ENCODE assay signal across 28 mouse cellular contexts in genomic region chr17:40903345-40903744, GRCm38 (mm10). TPM values are rescaled to one million over a fixed set of nuclear protein-coding genes. Genes with fewer than 3 reads are reported as not detected.
DNase-seq lines count a peak whose midpoint lies in the region; ATAC-seq and TF ChIP-seq lines count a peak whose summit lies in the region.
"Had no signal": no experiment of that assay in that cellular context is flagged by ENCODE, and none has a peak within 500 bp of the region (broad histone marks: within the 10 kb centered on the region; RNA-seq: fewer than 3 reads in every experiment).

No protein-coding gene starts in this region.

- no peaks in the 10 kb centered on the region for H3K27me3 ChIP-seq in liver, embryonic 11.5 days (replicated peaks; ENCODE audit: control insufficient read depth, insufficient read depth, low read length)
- no peaks in the 10 kb centered on the region for H3K27me3 ChIP-seq in liver, postnatal 0 days (ENCODE audit: insufficient read depth, low read length)
- H3K27me3 ChIP-seq in liver, embryonic 13.5 days, result no peaks in the 10 kb centered on the region
- H3K27me3 ChIP-seq: embryonic facial prominence, embryonic 13.5 days; forebrain, embryonic 13.5 days; heart, embryonic 12.5 days; heart, embryonic 15.5 days; hindbrain, embryonic 13.5 days had no signal

- no peak for TF ChIP-seq EP300 in liver, postnatal 0 days (IDR thresholded peaks at IDR 0.05; ENCODE audit: low read depth)

- H3K4me2 ChIP-seq in liver, embryonic 11.5 days, result no peak overlapping the region
- H3K4me2 ChIP-seq in liver, postnatal 0 days (ENCODE audit: low read depth, low read length), result no peak overlapping the region
- H3K4me2 ChIP-seq in liver, embryonic 13.5 days, result no peak overlapping the region
- H3K4me2 ChIP-seq: embryonic facial prominence, embryonic 13.5 days; forebrain, embryonic 13.5 days; heart, embryonic 15.5 days had no signal

- no peak overlapping the region for H3K27ac ChIP-seq in liver, embryonic 11.5 days (ENCODE audit: low read depth, low read length)
- no peak overlapping the region for H3K27ac ChIP-seq in liver, postnatal 0 days (ENCODE audit: low read depth)
- no peak overlapping the region for H3K27ac ChIP-seq in liver, embryonic 13.5 days
- H3K27ac ChIP-seq: embryonic facial prominence, embryonic 10.5 days; embryonic facial prominence, embryonic 13.5 days; forebrain, embryonic 10.5 days; forebrain, embryonic 13.5 days; gastrocnemius, adult 2 months; heart, embryonic 15.5 days; hindbrain, embryonic 10.5 days; hindbrain, embryonic 13.5 days had no signal

- TF ChIP-seq CTCF in liver, postnatal 0 days (IDR thresholded peaks at IDR 0.05; ENCODE audit: low read depth), result no peak

- DNase-seq in liver, embryonic 11.5 days (ENCODE audit: low spot score), result no peak
- no peak for DNase-seq in liver, postnatal 0 days
- no peak for DNase-seq in liver, embryonic 13.5 days
- no peak for DNase-seq in layer of hippocampus, postnatal 10 days (ENCODE audit: low spot score in 2 of 2)
- DNase-seq: adrenal gland, postnatal 10 days; adrenal gland, postnatal 36 days; forebrain, postnatal 0 days; gastrocnemius, adult 2 months; gastrocnemius, postnatal 14 days; heart, postnatal 36 days had no signal

- WGBS in liver, embryonic 11.5 days, result 30% methylated on average over 4 of the region's 4 CpGs
- WGBS in liver, postnatal 0 days (ENCODE audit: insufficient replicate concordance), result 37% methylated on average over 4 of the region's 4 CpGs
- WGBS in liver, embryonic 13.5 days (ENCODE audit: insufficient replicate concordance), result 14% methylated on average over 4 of the region's 4 CpGs

- no peaks in the 10 kb centered on the region for H3K9me3 ChIP-seq in liver, embryonic 11.5 days (ENCODE audit: control insufficient read depth, low read length)
- H3K9me3 ChIP-seq in liver, postnatal 0 days (ENCODE audit: low read length), result no peaks in the 10 kb centered on the region
- H3K9me3 ChIP-seq in liver, embryonic 13.5 days (replicated peaks), result no peaks in the 10 kb centered on the region
- H3K9me3 ChIP-seq: embryonic facial prominence, embryonic 10.5 days; embryonic facial prominence, embryonic 13.5 days; forebrain, embryonic 10.5 days; forebrain, embryonic 13.5 days; heart, embryonic 12.5 days; heart, embryonic 15.5 days; hindbrain, embryonic 10.5 days; hindbrain, embryonic 13.5 days had no signal

- ATAC-seq in liver, embryonic 11.5 days (replicated peaks; ENCODE audit: low FRiP score), result peak; percentile 39; the same call in 1 of the 2 replicates
- no peak for ATAC-seq in liver, postnatal 0 days
- peak; percentile 46; the same call in 1 of the 2 replicates for ATAC-seq in liver, embryonic 13.5 days (ENCODE audit: low read depth)
- ATAC-seq in megakaryocyte progenitor cell, adult 5-6 weeks (replicated peaks; ENCODE audit: poor library complexity), result peak; percentile 70
- ATAC-seq in erythroblast, adult 5-6 weeks (replicated peaks; ENCODE audit: low FRiP score, poor library complexity, severe bottlenecking), result no peak
- ATAC-seq: forebrain, postnatal 0 days; Patski had no signal

- no peaks in the 10 kb centered on the region for H3K36me3 ChIP-seq in liver, embryonic 11.5 days (ENCODE audit: control insufficient read depth, insufficient read depth, low read length)
- no peaks in the 10 kb centered on the region for H3K36me3 ChIP-seq in liver, postnatal 0 days (replicated peaks; ENCODE audit: insufficient read depth, low read length)
- no peaks in the 10 kb centered on the region for H3K36me3 ChIP-seq in liver, embryonic 13.5 days
- H3K36me3 ChIP-seq: embryonic facial prominence, embryonic 10.5 days; embryonic facial prominence, embryonic 13.5 days; forebrain, embryonic 10.5 days; heart, embryonic 12.5 days; heart, embryonic 15.5 days; hindbrain, embryonic 10.5 days; hindbrain, embryonic 13.5 days had no signal

- no peak overlapping the region for H3K4me3 ChIP-seq in liver, embryonic 11.5 days (ENCODE audit: low read depth, low read length)
- H3K4me3 ChIP-seq in liver, postnatal 0 days (ENCODE audit: low read depth, low read length), result no peak overlapping the region
- no peak overlapping the region for H3K4me3 ChIP-seq in liver, embryonic 13.5 days (replicated peaks)
- H3K4me3 ChIP-seq: embryonic facial prominence, embryonic 13.5 days; forebrain, embryonic 13.5 days; gastrocnemius, adult 2 months; heart, embryonic 12.5 days; heart, embryonic 15.5 days; hindbrain, embryonic 10.5 days; hindbrain, embryonic 13.5 days had no signal

- H3K9ac ChIP-seq in liver, embryonic 11.5 days (ENCODE audit: low read depth, low read length), result no peak overlapping the region
- no peak overlapping the region for H3K9ac ChIP-seq in liver, postnatal 0 days (replicated peaks)
- no peak overlapping the region for H3K9ac ChIP-seq in liver, embryonic 13.5 days
- H3K9ac ChIP-seq: embryonic facial prominence, embryonic 13.5 days; forebrain, embryonic 13.5 days; forebrain, postnatal 0 days; heart, embryonic 12.5 days; heart, embryonic 15.5 days; hindbrain, embryonic 13.5 days had no signal

- H3K4me1 ChIP-seq in liver, embryonic 11.5 days (replicated peaks; ENCODE audit: control insufficient read depth, insufficient read depth, low read length), result peaks cover 12% of the 10 kb centered on the region
- 0 out of 2 replicates have a peak, but pooled peaks cover 3% of the 10 kb centered on the region for H3K4me1 ChIP-seq in liver, postnatal 0 days (ENCODE audit: insufficient read depth)
- H3K4me1 ChIP-seq in liver, embryonic 13.5 days (replicated peaks), result peaks cover 22% of the 10 kb centered on the region
- H3K4me1 ChIP-seq: forebrain, embryonic 13.5 days had no signal

RNA-seq across cellular contexts. Expression of gene Glyatl3, which starts 10.8 kb away (rescaled TPM):
- polyA plus RNA-seq in liver, embryonic 11.5 days (2014; fragmentation: Nextera tagmentation; extraction: Ambion mirVana), result not detected in 2 replicates
- polyA plus RNA-seq in liver, postnatal 0 days (2015; fragmentation: Nextera tagmentation; extraction: Ambion mirVana), result not detected in 2 replicates
- polyA plus RNA-seq in liver, embryonic 13.5 days (2015; fragmentation: Nextera tagmentation; extraction: Ambion mirVana), result not detected in 2 replicates
- not detected in 2 replicates for total RNA-seq in megakaryocyte progenitor cell, adult 5-6 weeks (2015)
- not detected in 2 replicates for total RNA-seq in megakaryocyte progenitor cell, adult 5-6 weeks (2017)
- total RNA-seq in erythroblast, adult 5-6 weeks (2015; ENCODE audit: low replicate concordance), result 5.4 TPM in 1 of 2 replicates, not detected in the other
- total RNA-seq in erythroblast, adult 5-6 weeks (2017; ENCODE audit: low replicate concordance), result not detected in 2 replicates
- not detected for total RNA-seq in layer of hippocampus, postnatal 10 days (2021)
- total RNA-seq: adrenal gland, adult 18-20 months; adrenal gland, postnatal 10 days; adrenal gland, postnatal 36 days; ES-E14; forebrain, postnatal 0 days; gastrocnemius, adult 2 months; gastrocnemius, postnatal 14 days; gastrocnemius, postnatal 4 days; heart, adult 8-10 months; heart, postnatal 10 days; heart, postnatal 36 days had no signal
- polyA plus RNA-seq: forebrain, embryonic 13.5 days; forebrain, postnatal 0 days; frontal cortex, adult 2 months; heart, embryonic 12.5 days; heart, embryonic 15.5 days; hindbrain, embryonic 10.5 days; hindbrain, embryonic 13.5 days; hindbrain, embryonic 16.5 days; Patski had no signal

RNA-seq across cellular contexts. Expression of gene 9130008F23Rik, which starts 23.0 kb away (rescaled TPM):
- polyA plus RNA-seq in liver, embryonic 11.5 days (2014; fragmentation: Nextera tagmentation; extraction: Ambion mirVana), result 0.88 and 1.3 TPM in 2 replicates
- 0.09 and 0.22 TPM in 2 replicates for polyA plus RNA-seq in liver, postnatal 0 days (2015; fragmentation: Nextera tagmentation; extraction: Ambion mirVana)
- 0.42 and 0.78 TPM in 2 replicates for polyA plus RNA-seq in liver, embryonic 13.5 days (2015; fragmentation: Nextera tagmentation; extraction: Ambion mirVana)
- total RNA-seq in megakaryocyte progenitor cell, adult 5-6 weeks (2015), result 0.94 and 1.2 TPM in 2 replicates
- 3.2 and 6.0 TPM in 2 replicates for total RNA-seq in megakaryocyte progenitor cell, adult 5-6 weeks (2017)
- total RNA-seq in erythroblast, adult 5-6 weeks (2015; ENCODE audit: low replicate concordance), result 0.84 and 2.3 TPM in 2 replicates
- not detected in 2 replicates for total RNA-seq in erythroblast, adult 5-6 weeks (2017; ENCODE audit: low replicate concordance)
- total RNA-seq in layer of hippocampus, postnatal 10 days (2021), result under 1 TPM; 0.53 to 0.69 TPM

RNA-seq across cellular contexts. Expression of gene Mut, which starts 31.1 kb away (rescaled TPM):
- polyA plus RNA-seq in liver, embryonic 11.5 days (2014; fragmentation: Nextera tagmentation; extraction: Ambion mirVana), result 42.8 and 43.4 TPM in 2 replicates
- 49.7 and 52.0 TPM in 2 replicates for polyA plus RNA-seq in liver, postnatal 0 days (2015; fragmentation: Nextera tagmentation; extraction: Ambion mirVana)
- 26.8 and 33.5 TPM in 2 replicates for polyA plus RNA-seq in liver, embryonic 13.5 days (2015; fragmentation: Nextera tagmentation; extraction: Ambion mirVana)
- 20.8 and 22.2 TPM in 2 replicates for total RNA-seq in megakaryocyte progenitor cell, adult 5-6 weeks (2015)
- 26.7 and 33.2 TPM in 2 replicates for total RNA-seq in megakaryocyte progenitor cell, adult 5-6 weeks (2017)
- 9.0 and 10.0 TPM in 2 replicates for total RNA-seq in erythroblast, adult 5-6 weeks (2015; ENCODE audit: low replicate concordance)
- total RNA-seq in erythroblast, adult 5-6 weeks (2017; ENCODE audit: low replicate concordance), result 7.4 and 18.7 TPM in 2 replicates
- 10 to 100 TPM; 33.7 to 34.4 TPM for total RNA-seq in layer of hippocampus, postnatal 10 days (2021)

RNA-seq across cellular contexts. Expression of gene Cenpq, which starts 31.5 kb away (rescaled TPM):
- polyA plus RNA-seq in liver, embryonic 11.5 days (2014; fragmentation: Nextera tagmentation; extraction: Ambion mirVana), result 40.8 and 41.0 TPM in 2 replicates
- polyA plus RNA-seq in liver, postnatal 0 days (2015; fragmentation: Nextera tagmentation; extraction: Ambion mirVana), result 11.7 and 12.4 TPM in 2 replicates
- 28.3 and 35.7 TPM in 2 replicates for polyA plus RNA-seq in liver, embryonic 13.5 days (2015; fragmentation: Nextera tagmentation; extraction: Ambion mirVana)
- 49.8 and 51.9 TPM in 2 replicates for total RNA-seq in megakaryocyte progenitor cell, adult 5-6 weeks (2015)
- 53.6 and 56.3 TPM in 2 replicates for total RNA-seq in megakaryocyte progenitor cell, adult 5-6 weeks (2017)
- total RNA-seq in erythroblast, adult 5-6 weeks (2015; ENCODE audit: low replicate concordance), result 22.5 and 42.4 TPM in 2 replicates
- 54.5 and 55.8 TPM in 2 replicates for total RNA-seq in erythroblast, adult 5-6 weeks (2017; ENCODE audit: low replicate concordance)
- 1 to 10 TPM; 5.1 to 6.3 TPM for total RNA-seq in layer of hippocampus, postnatal 10 days (2021)

Comparison
In these comparisons a context has a peak if more than half of its experiments do, and no peak if none do; other contexts are left out.
1. ATAC-seq: peak in liver, embryonic 11.5 days (single experiment), liver, embryonic 13.5 days (single experiment) and megakaryocyte progenitor cell, adult 5-6 weeks (single experiment); none in liver, postnatal 0 days (single experiment) and erythroblast, adult 5-6 weeks (single experiment).